Mouse (Mus musculus) MEL (cell line): Measurements from ENCODE around the gene Actg1. TPM values are rescaled to one million over a fixed set of nuclear protein-coding genes. Genes with fewer than 3 reads are reported as not detected.

ENCODE experiments used
- DNase-seq: peaks from one replicate; pipeline ENCODE4 v3.0.0; 2011; ENCODE audit warnings: low read depth, low spot score
- H3K27ac ChIP-seq: 2 replicates; pipeline ENCODE4 v1.5.1; 2012; ENCODE audit warnings: low read depth, mild to moderate bottlenecking, control low read depth, low read length, moderate library complexity; ENCODE audit not compliant: control insufficient read depth
- H3K27me3 ChIP-seq, 2 experiments: fragments of 150-350 bp in 1 of 2; sonication (generic) in 1 of 2; 2 replicates each; pipeline ENCODE4 v1.6.1; 2012; ENCODE audit warnings: low read length in 2 of 2, mild to moderate bottlenecking in 2 of 2, improper control_type of control experiment in 1 of 2, moderate library complexity in 1 of 2; ENCODE audit not compliant: insufficient read depth in 2 of 2, control insufficient read depth in 1 of 2
- H3K36me3 ChIP-seq, 2 experiments: 2 replicates each; pipeline ENCODE4 v1.6.1; 2012 to 2014; ENCODE audit warnings: low read length in 2 of 2, improper control_type of control experiment in 1 of 2, inconsistent platforms in 1 of 2, mild to moderate bottlenecking in 1 of 2; ENCODE audit not compliant: insufficient read depth in 2 of 2, control insufficient read depth in 1 of 2
- H3K4me1 ChIP-seq, 2 experiments: fragments of 150-350 bp in 1 of 2; sonication (generic) in 1 of 2; 2 replicates each; pipeline ENCODE4 v1.6.1; 2012; ENCODE audit warnings: low read length in 2 of 2, improper control_type of control experiment in 1 of 2, mild to moderate bottlenecking in 1 of 2; ENCODE audit not compliant: insufficient read depth in 2 of 2, control insufficient read depth in 1 of 2
- H3K4me3 ChIP-seq, 2 experiments: fragments of 150-350 bp in 1 of 2; sonication (generic) in 1 of 2; 2 replicates each; pipeline ENCODE4 v1.5.1; 2012; ENCODE audit warnings: low read depth in 2 of 2, low read length in 2 of 2, mild to moderate bottlenecking in 2 of 2, moderate library complexity in 2 of 2, control low read depth in 1 of 2, improper control_type of control experiment in 1 of 2; ENCODE audit not compliant: control insufficient read depth in 1 of 2, insufficient read depth in 1 of 2
- H3K79me2 ChIP-seq: 2 replicates; pipeline ENCODE4 v1.6.1; 2012; ENCODE audit warnings: mild to moderate bottlenecking, low read length, moderate library complexity; ENCODE audit not compliant: control insufficient read depth, poor library complexity, insufficient read depth
- H3K9ac ChIP-seq: 2 replicates; pipeline ENCODE4 v1.6.1; 2012; ENCODE audit warnings: low read depth, mild to moderate bottlenecking, control low read depth, low read length, moderate library complexity; ENCODE audit not compliant: control insufficient read depth, poor library complexity, severe bottlenecking
- H3K9me3 ChIP-seq: fragments of 150-350 bp; sonication (generic); replicated peaks from 2 replicates; pipeline ENCODE4 v1.6.1; 2012; ENCODE audit warnings: mild to moderate bottlenecking, low read length, improper control_type of control experiment, moderate library complexity; ENCODE audit not compliant: insufficient read depth
- BHLHE40 ChIP-seq: IDR thresholded peaks from 2 replicates; pipeline ENCODE4 v1.6.1; 2012; ENCODE audit warnings: low read depth, mild to moderate bottlenecking, inconsistent platforms, low read length, improper control_type of control experiment, borderline replicate concordance
- CHD1 ChIP-seq: IDR thresholded peaks from 2 replicates; pipeline ENCODE4 v1.6.1; 2012; ENCODE audit warnings: low read depth, mild to moderate bottlenecking, inconsistent platforms, low read length, improper control_type of control experiment
- ETS1 ChIP-seq: IDR thresholded peaks from 2 replicates; pipeline ENCODE4 v1.6.1; 2012; ENCODE audit warnings: low read depth, mild to moderate bottlenecking, inconsistent platforms, low read length, improper control_type of control experiment, moderate library complexity
- HCFC1 ChIP-seq: IDR thresholded peaks from 2 replicates; pipeline ENCODE4 v1.6.1; 2012; ENCODE audit warnings: low read depth, mild to moderate bottlenecking, inconsistent platforms, low read length, improper control_type of control experiment, moderate library complexity
- MAFK ChIP-seq: IDR thresholded peaks from 2 replicates; pipeline ENCODE4 v1.6.1; 2011; ENCODE audit warnings: low read depth, mild to moderate bottlenecking, low read length, improper control_type of control experiment, borderline replicate concordance
- MAZ ChIP-seq: IDR thresholded peaks from 2 replicates; pipeline ENCODE4 v1.6.1; 2012; ENCODE audit warnings: low read depth, mild to moderate bottlenecking, inconsistent platforms, low read length, improper control_type of control experiment
- MXI1 ChIP-seq: IDR thresholded peaks from 2 replicates; pipeline ENCODE4 v1.6.1; 2011; ENCODE audit warnings: mild to moderate bottlenecking, low read depth, low read length, improper control_type of control experiment
- MYB ChIP-seq: IDR thresholded peaks from 2 replicates; pipeline ENCODE4 v1.6.1; 2011; ENCODE audit warnings: mild to moderate bottlenecking, low read depth, low read length, improper control_type of control experiment
- MYC ChIP-seq: IDR thresholded peaks from 2 replicates; pipeline ENCODE4 v1.6.1; 2011; ENCODE audit warnings: low read depth, mild to moderate bottlenecking, low read length, improper control_type of control experiment, moderate library complexity
- NRF1 ChIP-seq: IDR thresholded peaks from 2 replicates; pipeline ENCODE4 v1.6.1; 2014; ENCODE audit warnings: low read depth, mild to moderate bottlenecking, inconsistent platforms, low read length, improper control_type of control experiment, moderate library complexity; ENCODE audit not compliant: poor library complexity, insufficient read depth, severe bottlenecking
- POLR2A ChIP-seq, 2 experiments: IDR thresholded peaks; 2 replicates each; pipeline ENCODE4 v1.6.1; 2011 to 2012; ENCODE audit warnings: low read length in 2 of 2, mild to moderate bottlenecking in 2 of 2, control low read depth in 1 of 2, improper control_type of control experiment in 1 of 2, low read depth in 1 of 2, moderate library complexity in 1 of 2; ENCODE audit not compliant: control insufficient read depth in 1 of 2, insufficient read depth in 1 of 2, poor library complexity in 1 of 2
- POLR2AphosphoS2 ChIP-seq: IDR thresholded peaks from 2 replicates; pipeline ENCODE4 v1.6.1; 2011; ENCODE audit warnings: low read length, improper control_type of control experiment
- SMC3 ChIP-seq: IDR thresholded peaks from 2 replicates; pipeline ENCODE4 v1.6.1; 2011; ENCODE audit warnings: low read depth, low read length, improper control_type of control experiment
- TAL1 ChIP-seq: IDR thresholded peaks from 2 replicates; pipeline ENCODE4 v1.6.1; 2012; ENCODE audit warnings: mild to moderate bottlenecking, inconsistent platforms, low read length, moderate library complexity, mixed read lengths
- TBP ChIP-seq: IDR thresholded peaks from 2 replicates; pipeline ENCODE4 v1.8.0; 2011; ENCODE audit warnings: low read depth, low read length, improper control_type of control experiment
- UBTF ChIP-seq: IDR thresholded peaks from 2 replicates; pipeline ENCODE4 v1.6.1; 2012; ENCODE audit warnings: low read depth, mild to moderate bottlenecking, inconsistent platforms, low read length, improper control_type of control experiment, moderate library complexity, borderline replicate concordance; ENCODE audit not compliant: insufficient read depth
- USF1 ChIP-seq: IDR thresholded peaks from 2 replicates; pipeline ENCODE4 v1.6.1; 2014; ENCODE audit warnings: low read depth, mild to moderate bottlenecking, inconsistent platforms, low read length, improper control_type of control experiment, moderate library complexity
- USF2 ChIP-seq, 2 experiments: IDR thresholded peaks; 2 replicates each; pipeline ENCODE4 v1.6.1; 2011 to 2012; ENCODE audit warnings: improper control_type of control experiment in 2 of 2, low read length in 2 of 2, borderline replicate concordance in 1 of 2, inconsistent platforms in 1 of 2, low read depth in 1 of 2, mild to moderate bottlenecking in 1 of 2; ENCODE audit not compliant: insufficient read depth in 1 of 2
- ZC3H11A ChIP-seq: IDR thresholded peaks from 2 replicates; pipeline ENCODE4 v1.6.1; 2012; ENCODE audit warnings: low read depth, mild to moderate bottlenecking, inconsistent platforms, low read length, improper control_type of control experiment
- ZKSCAN1 ChIP-seq: IDR thresholded peaks from 2 replicates; pipeline ENCODE4 v1.6.1; 2012; ENCODE audit warnings: low read depth, mild to moderate bottlenecking, inconsistent platforms, low read length, improper control_type of control experiment, moderate library complexity
- ZMIZ1 ChIP-seq: IDR thresholded peaks from 2 replicates; pipeline ENCODE4 v1.6.1; 2012; ENCODE audit warnings: low read depth, mild to moderate bottlenecking, inconsistent platforms, low read length, improper control_type of control experiment, moderate library complexity
- polyA plus RNA-seq, 2 experiments: library from polyadenylated mRNA; stranded (reverse) in 1 of 2; unstranded in 1 of 2; fragments of >175 nt in 1 of 2; fragments of >200 nt in 1 of 2; gene quantifications; 2 replicates each; pipeline versions ENCODE4 v1.2.1 to v1.2.4; 2012; ENCODE audit warnings: low replicate concordance in 2 of 2, low read depth in 1 of 2; ENCODE audit not compliant: insufficient read length in 2 of 2, insufficient read depth in 1 of 2, missing spikeins in 1 of 2
- total RNA-seq: library from RNA; depleted of rRNA; stranded (reverse); fragments of 300-350 nt; gene quantifications from 2 replicates; pipeline ENCODE4 v1.2.3, GENCODE M21; 2012

Gene Actg1
- total and polyA plus RNA-seq, 3 experiments: 899 to 1,784 (median 1,328) TPM

- peaks cover 0 to 25% of the 10 kb centered on the region in 2 experiments; a peak in 2 of 4 replicates for H3K36me3 ChIP-seq
- H3K27ac ChIP-seq: peak overlapping the region; percentile 65
- H3K4me3 ChIP-seq: peak overlapping the region; percentile 84 to 85
- peak; percentile 91 for DNase-seq
- TF ChIP-seq CHD1 (0 out of 2 replicates have a peak, but pooled peaks have one; percentile 48), USF2 (IDR thresholded peaks at IDR 0.05; ENCODE audit: borderline replicate concordance in 1 of 2, insufficient read depth in 1 of 2, low read depth in 1 of 2, low read length in 2 of 2) (no peak), MYC (no peak), SMC3 (no peak), ETS1 (peak; percentile 10; the same call in 1 of the 2 replicates), TAL1 (peak; percentile 42; the same call in 1 of the 2 replicates), ZMIZ1 (0 out of 2 replicates have a peak, but pooled peaks have one; percentile 50), BHLHE40 (0 out of 2 replicates have a peak, but pooled peaks have one; percentile 14), MAFK (no peak), UBTF (0 out of 2 replicates have a peak, but pooled peaks have one; percentile 64), ZKSCAN1 (no peak), MAZ (peak; percentile 46; the same call in 1 of the 2 replicates), HCFC1 (peak; percentile 37; the same call in 1 of the 2 replicates), NRF1 (0 out of 2 replicates have a peak, but pooled peaks have one; percentile 16), POLR2AphosphoS2 (peak; percentile 26; the same call in 1 of the 2 replicates), MYB (no peak), TBP (peak; percentile 50; the same call in 1 of the 2 replicates), POLR2A (IDR thresholded peaks at IDR 0.05; ENCODE audit: control insufficient read depth in 1 of 2, insufficient read depth in 1 of 2, low read depth in 1 of 2, low read length in 2 of 2, poor library complexity in 1 of 2) (peak; percentile 21 to 31; a peak in 1 of 4 replicates), ZC3H11A (no peak), MXI1 (no peak; the same call in 1 of the 2 replicates), USF1 (peak; percentile 81)
- H3K9ac ChIP-seq: peak overlapping the region; percentile 90
- H3K27me3 ChIP-seq: no peaks in the 10 kb centered on the region
- H3K9me3 ChIP-seq: no peaks in the 10 kb centered on the region
- H3K79me2 ChIP-seq: peaks cover 21% of the 10 kb centered on the region
- peaks cover 6 to 39% of the 10 kb centered on the region in 2 experiments for H3K4me1 ChIP-seq
These were observed 1.8 kb upstream of the Actg1 start for GRCm38 (mm10) chr11:120349986-120350702.
